Mouse (Mus musculus): ENCODE results near the gene Fggy.

DNA sequence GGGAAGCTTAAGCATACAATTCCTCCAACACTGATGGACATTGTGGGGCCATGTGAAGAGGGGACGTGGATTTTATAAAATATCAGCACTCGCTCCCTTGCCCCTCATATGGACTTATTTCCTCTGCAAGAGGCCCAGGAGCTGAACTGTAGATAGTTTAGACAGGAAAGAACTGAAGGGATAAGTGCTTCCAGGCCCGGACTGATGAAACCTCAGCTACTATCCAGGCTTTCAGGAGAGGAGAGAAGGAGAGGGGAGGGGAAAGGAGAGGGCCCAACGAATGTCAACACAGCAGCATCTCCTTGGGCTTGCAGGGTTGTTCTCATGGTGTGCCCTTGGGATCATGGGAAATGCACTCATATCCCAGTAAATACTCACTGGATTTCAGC is 96.6 kb downstream of the Fggy start:
- TF ChIP-seq CTCF (IDR thresholded peaks at IDR 0.05; ENCODE audit: borderline replicate concordance, insufficient read depth, low read depth, low read length) (no peak), POLR2A (IDR thresholded peaks at IDR 0.05; ENCODE audit: borderline replicate concordance, insufficient read depth, low read length) (no peak)
